Mouse (Mus musculus) fibroblast of lung, adult 2 months (primary cell): ENCODE results near the gene Tex35.

Experiments used
- DNase-seq: peaks from one replicate; pipeline ENCODE4 v3.0.0-alpha.2; 2011; ENCODE audit warnings: low read depth

Tex35 gene

DNA sequence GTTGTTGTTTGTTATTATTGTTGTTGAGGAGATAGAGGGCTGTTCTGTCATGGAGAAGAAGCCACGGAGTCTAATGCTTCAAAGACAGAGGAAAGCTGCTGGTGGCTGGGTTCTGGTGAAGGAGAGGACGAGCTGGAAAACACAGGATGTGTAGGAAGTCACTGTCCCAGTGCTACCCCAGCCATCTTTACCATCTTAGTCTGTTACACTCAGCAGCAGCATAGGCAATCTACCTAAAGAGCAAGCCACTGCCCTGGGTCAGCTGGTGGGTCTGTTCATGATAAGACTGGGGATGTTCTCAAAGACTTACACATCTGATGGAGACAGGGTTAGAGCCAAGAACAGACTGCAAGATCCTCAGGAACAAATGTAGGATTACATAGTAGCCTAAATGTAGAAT is 58.6 kb downstream of the Tex35 start:
- no peak for DNase-seq
